Mouse (Mus musculus) myocyte (in vitro differentiated cells): ENCODE results near the gene Lekr1.

Source experiments
- E2F4 ChIP-seq: IDR thresholded peaks from one replicate; pipeline ENCODE4 v1.6.1; 2011; ENCODE audit warnings: mild to moderate bottlenecking, control low read depth, moderate library complexity; ENCODE audit not compliant: insufficient read depth
- MAX ChIP-seq: IDR thresholded peaks from one replicate; pipeline ENCODE4 v1.6.1; 2011; ENCODE audit warnings: low read depth, mild to moderate bottlenecking, control low read depth

DNA sequence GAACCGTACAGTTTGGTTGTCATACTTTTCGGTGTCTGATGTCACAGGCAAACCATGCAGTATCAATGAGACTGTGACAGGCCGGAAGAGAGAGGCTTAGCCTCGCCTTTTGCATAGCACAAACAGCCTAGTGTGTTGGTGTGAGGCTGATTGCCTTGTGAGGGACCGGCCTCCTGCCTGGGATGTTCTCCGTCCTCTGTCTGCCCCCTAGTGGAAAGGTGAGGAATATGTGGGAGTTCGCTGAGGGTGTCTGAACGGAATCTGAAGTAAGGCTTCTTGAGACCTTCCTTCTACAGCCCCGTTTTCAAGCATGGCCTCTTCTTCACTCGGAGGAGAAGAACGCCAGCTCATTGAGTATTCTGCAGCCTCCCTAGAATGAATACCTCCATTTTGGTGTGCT, 197.3 kb downstream of the Lekr1 start:
- TF ChIP-seq MAX (no peak), E2F4 (no peak)
